Mouse (Mus musculus): ENCODE results near the gene Fyb. TPM values are rescaled to one million over a fixed set of nuclear protein-coding genes. Genes with fewer than 3 reads are reported as not detected.

Fyb gene
- polyA plus RNA-seq, 1 experiment, result not detected

GRCm38 (mm10) chr15:6570876-6571275 lies 48.2 kb downstream of the Fyb start:
- TF ChIP-seq EP300 (IDR thresholded peaks at IDR 0.05; ENCODE audit: insufficient read depth, low read depth, low read length) (no peak), CTCF (IDR thresholded peaks at IDR 0.05; ENCODE audit: low read depth, low read length) (peak; percentile 79)

GRCm38 (mm10) chr15:6574283-6574960 lies 51.8 kb downstream of the Fyb start:
- Histone ChIP-seq H3K27me3 (ENCODE audit: control insufficient read depth, insufficient read depth, low read length, poor library complexity, severe bottlenecking) (no peaks in the 10 kb centered on the region), H3K4me3 (ENCODE audit: low read depth, low read length) (no peak overlapping the region), H3K9me3 (replicated peaks; ENCODE audit: control insufficient read depth, insufficient read depth, low read length, poor library complexity, severe bottlenecking) (no peaks in the 10 kb centered on the region), H3K4me1 (ENCODE audit: control insufficient read depth, insufficient read depth, low read length) (no peaks in the 10 kb centered on the region), H3K36me3 (ENCODE audit: control insufficient read depth, insufficient read depth, low read length, poor library complexity, severe bottlenecking) (no peaks in the 10 kb centered on the region), H3K9ac (ENCODE audit: low read depth, poor library complexity, severe bottlenecking) (no peak overlapping the region), H3K27ac (ENCODE audit: insufficient read depth, low read length) (no peak overlapping the region)
- TF ChIP-seq CTCF (IDR thresholded peaks at IDR 0.05; ENCODE audit: low read depth, low read length) (no peak), POLR2A (IDR thresholded peaks at IDR 0.05; ENCODE audit: insufficient read depth, low read length) (no peak), EP300 (IDR thresholded peaks at IDR 0.05; ENCODE audit: insufficient read depth, low read depth, low read length) (no peak)

More at GRCm38 (mm10) chr15:6570876-6571275, 48.2 kb downstream of the Fyb start:
- Histone ChIP-seq H3K9ac (ENCODE audit: low read depth, poor library complexity, severe bottlenecking) (no peak overlapping the region), H3K4me1 (ENCODE audit: control insufficient read depth, insufficient read depth, low read length) (no peaks in the 10 kb centered on the region), H3K27ac (ENCODE audit: insufficient read depth, low read length) (no peak overlapping the region), H3K36me3 (ENCODE audit: control insufficient read depth, insufficient read depth, low read length, poor library complexity, severe bottlenecking) (no peaks in the 10 kb centered on the region), H3K9me3 (replicated peaks; ENCODE audit: control insufficient read depth, insufficient read depth, low read length, poor library complexity, severe bottlenecking) (peaks cover 2% of the 10 kb centered on the region; the same call in 1 of the 2 replicates), H3K4me3 (ENCODE audit: low read depth, low read length) (no peak overlapping the region), H3K27me3 (ENCODE audit: control insufficient read depth, insufficient read depth, low read length, poor library complexity, severe bottlenecking) (no peaks in the 10 kb centered on the region)

GRCm38 (mm10) chr15:6577971-6578370 lies 55.3 kb downstream of the Fyb start:
- no peak for TF ChIP-seq CTCF (IDR thresholded peaks at IDR 0.05; ENCODE audit: low read depth, low read length)
- no peak for TF ChIP-seq EP300 (IDR thresholded peaks at IDR 0.05; ENCODE audit: insufficient read depth, low read depth, low read length)
- TF ChIP-seq POLR2A (IDR thresholded peaks at IDR 0.05; ENCODE audit: insufficient read depth, low read length), result no peak
- Histone ChIP-seq H3K27me3 (ENCODE audit: control insufficient read depth, insufficient read depth, low read length, poor library complexity, severe bottlenecking) (no peaks in the 10 kb centered on the region), H3K9me3 (replicated peaks; ENCODE audit: control insufficient read depth, insufficient read depth, low read length, poor library complexity, severe bottlenecking) (no peaks in the 10 kb centered on the region), H3K27ac (ENCODE audit: insufficient read depth, low read length) (no peak overlapping the region), H3K36me3 (ENCODE audit: control insufficient read depth, insufficient read depth, low read length, poor library complexity, severe bottlenecking) (no peaks in the 10 kb centered on the region), H3K9ac (ENCODE audit: low read depth, poor library complexity, severe bottlenecking) (no peak overlapping the region), H3K4me1 (ENCODE audit: control insufficient read depth, insufficient read depth, low read length) (no peaks in the 10 kb centered on the region), H3K4me3 (ENCODE audit: low read depth, low read length) (no peak overlapping the region)

- H3K4me3 ChIP-seq (ENCODE audit: low read depth, low read length), result no peak overlapping the region
- H3K9me3 ChIP-seq (replicated peaks; ENCODE audit: control insufficient read depth, insufficient read depth, low read length, poor library complexity, severe bottlenecking), result no peaks in the 10 kb centered on the region
- no peaks in the 10 kb centered on the region for H3K36me3 ChIP-seq (ENCODE audit: control insufficient read depth, insufficient read depth, low read length, poor library complexity, severe bottlenecking)
- H3K4me1 ChIP-seq (ENCODE audit: control insufficient read depth, insufficient read depth, low read length), result no peaks in the 10 kb centered on the region
- TF ChIP-seq EP300 (IDR thresholded peaks at IDR 0.05; ENCODE audit: insufficient read depth, low read depth, low read length), result no peak
- no peak for TF ChIP-seq POLR2A (IDR thresholded peaks at IDR 0.05; ENCODE audit: insufficient read depth, low read length)
- no peak for TF ChIP-seq CTCF (IDR thresholded peaks at IDR 0.05; ENCODE audit: low read depth, low read length)
- no peaks in the 10 kb centered on the region for H3K27me3 ChIP-seq (ENCODE audit: control insufficient read depth, insufficient read depth, low read length, poor library complexity, severe bottlenecking)
- no peak overlapping the region for H3K27ac ChIP-seq (ENCODE audit: insufficient read depth, low read length)
- H3K9ac ChIP-seq (ENCODE audit: low read depth, poor library complexity, severe bottlenecking), result no peak overlapping the region
Observed at GRCm38 (mm10) chr15:6578654-6579053, 56.0 kb downstream of the Fyb start.

- Histone ChIP-seq H3K36me3 (ENCODE audit: control insufficient read depth, insufficient read depth, low read length, poor library complexity, severe bottlenecking) (no peaks in the 10 kb centered on the region), H3K4me3 (ENCODE audit: low read depth, low read length) (no peak overlapping the region), H3K9ac (ENCODE audit: low read depth, poor library complexity, severe bottlenecking) (no peak overlapping the region), H3K9me3 (replicated peaks; ENCODE audit: control insufficient read depth, insufficient read depth, low read length, poor library complexity, severe bottlenecking) (no peaks in the 10 kb centered on the region), H3K27me3 (ENCODE audit: control insufficient read depth, insufficient read depth, low read length, poor library complexity, severe bottlenecking) (no peaks in the 10 kb centered on the region), H3K27ac (ENCODE audit: insufficient read depth, low read length) (no peak overlapping the region), H3K4me1 (ENCODE audit: control insufficient read depth, insufficient read depth, low read length) (no peaks in the 10 kb centered on the region)
- TF ChIP-seq POLR2A (IDR thresholded peaks at IDR 0.05; ENCODE audit: insufficient read depth, low read length) (no peak), CTCF (IDR thresholded peaks at IDR 0.05; ENCODE audit: low read depth, low read length) (no peak), EP300 (IDR thresholded peaks at IDR 0.05; ENCODE audit: insufficient read depth, low read depth, low read length) (no peak)
Observed at GRCm38 (mm10) chr15:6579194-6579768, 56.6 kb downstream of the Fyb start.

- no peak overlapping the region for H3K4me3 ChIP-seq (ENCODE audit: low read depth, low read length)
- no peak overlapping the region for H3K9ac ChIP-seq (ENCODE audit: low read depth, poor library complexity, severe bottlenecking)
- TF ChIP-seq EP300 (IDR thresholded peaks at IDR 0.05; ENCODE audit: insufficient read depth, low read depth, low read length) (no peak), POLR2A (IDR thresholded peaks at IDR 0.05; ENCODE audit: insufficient read depth, low read length) (no peak), CTCF (IDR thresholded peaks at IDR 0.05; ENCODE audit: low read depth, low read length) (no peak)
- H3K36me3 ChIP-seq (ENCODE audit: control insufficient read depth, insufficient read depth, low read length, poor library complexity, severe bottlenecking), result no peaks in the 10 kb centered on the region
- no peaks in the 10 kb centered on the region for H3K9me3 ChIP-seq (replicated peaks; ENCODE audit: control insufficient read depth, insufficient read depth, low read length, poor library complexity, severe bottlenecking)
- H3K27me3 ChIP-seq (ENCODE audit: control insufficient read depth, insufficient read depth, low read length, poor library complexity, severe bottlenecking), result no peaks in the 10 kb centered on the region; the same call in 1 of the 2 replicates
- H3K4me1 ChIP-seq (ENCODE audit: control insufficient read depth, insufficient read depth, low read length), result no peaks in the 10 kb centered on the region
- no peak overlapping the region for H3K27ac ChIP-seq (ENCODE audit: insufficient read depth, low read length)
Observed at GRCm38 (mm10) chr15:6579769-6580261, 57.2 kb downstream of the Fyb start.

All from ES-Bruce4 (cell line).